Mouse (Mus musculus) embryonic facial prominence, embryonic 14.5 days (tissue): ENCODE measurements around the gene Rif1. TPM values are rescaled to one million over a fixed set of nuclear protein-coding genes. Genes with fewer than 3 reads are reported as not detected.
"Not testable (repeated sequence)": the region's sequence is repeated elsewhere in the genome, so short reads cannot be mapped to it uniquely, and the experiment has no call there.

Experiments
- ATAC-seq: fragments of 200-750 bp; cut with Nextera tagmentation; 2 replicates; pipeline ENCODE4 v1.8.0; 2017; ENCODE audit warnings: low read depth, moderate number of reproducible peaks, moderate TSS enrichment
- DNase-seq: peaks from one replicate; pipeline ENCODE4 v3.0.0-alpha.2; 2015; ENCODE audit warnings: low spot score
- H3K27ac ChIP-seq: fragments of 300-500 bp; sonication (generic); replicated peaks from 2 replicates; pipeline ENCODE4 v1.5.1; 2014; ENCODE audit warnings: low read depth, mild to moderate bottlenecking, low read length, moderate library complexity
- H3K27me3 ChIP-seq: fragments of 300-500 bp; sonication (generic); replicated peaks from 2 replicates; pipeline ENCODE4 v1.6.1; 2014; ENCODE audit warnings: low read length; ENCODE audit not compliant: control insufficient read depth, insufficient read depth
- H3K36me3 ChIP-seq: fragments of 300-500 bp; sonication (generic); 2 replicates; pipeline ENCODE4 v1.6.1; 2014; ENCODE audit warnings: low read length, mixed read lengths; ENCODE audit not compliant: control insufficient read depth, insufficient read depth
- H3K4me1 ChIP-seq: fragments of 300-500 bp; sonication (generic); 2 replicates; pipeline ENCODE4 v1.6.1; 2014; ENCODE audit warnings: antibody characterized with exemption, low read length; ENCODE audit not compliant: control insufficient read depth, insufficient read depth
- H3K4me2 ChIP-seq: fragments of 300-500 bp; sonication (generic); 2 replicates; pipeline ENCODE4 v1.6.1; 2014; ENCODE audit warnings: low read depth, mild to moderate bottlenecking, low read length, moderate library complexity, mixed read lengths
- H3K4me3 ChIP-seq: fragments of 300-500 bp; sonication (generic); 2 replicates; pipeline ENCODE4 v1.5.1; 2014; ENCODE audit warnings: low read depth, mild to moderate bottlenecking, low read length
- H3K9ac ChIP-seq: fragments of 300-500 bp; sonication (generic); 2 replicates; pipeline ENCODE4 v1.6.1; 2014; ENCODE audit warnings: low read depth, mild to moderate bottlenecking, low read length, moderate library complexity, mixed read lengths
- H3K9me3 ChIP-seq: fragments of 300-500 bp; sonication (generic); 2 replicates; pipeline ENCODE4 v1.6.1; 2016; ENCODE audit warnings: low read length; ENCODE audit not compliant: control insufficient read depth
- WGBS: fragments of 180-500 bp; shearing (Covaris S2); extraction: QIAGEN DNeasy Blood & Tissue Kit; methylation state at CpG from one replicate; pipeline ENCODE4 v1.1.7; 2014; 5-methylcytosine and 5-hydroxymethylcytosine counted together
- polyA plus RNA-seq: library from polyadenylated mRNA; unstranded; fragments of >200 nt; fragmentation: Nextera tagmentation; extraction: Ambion mirVana; gene quantifications from 2 replicates; pipeline ENCODE4 v1.2.1, GENCODE M21; 2014

Rif1 gene
- polyA plus RNA-seq, 1 experiment from 2014 or later, result 35.7 TPM

DNA sequence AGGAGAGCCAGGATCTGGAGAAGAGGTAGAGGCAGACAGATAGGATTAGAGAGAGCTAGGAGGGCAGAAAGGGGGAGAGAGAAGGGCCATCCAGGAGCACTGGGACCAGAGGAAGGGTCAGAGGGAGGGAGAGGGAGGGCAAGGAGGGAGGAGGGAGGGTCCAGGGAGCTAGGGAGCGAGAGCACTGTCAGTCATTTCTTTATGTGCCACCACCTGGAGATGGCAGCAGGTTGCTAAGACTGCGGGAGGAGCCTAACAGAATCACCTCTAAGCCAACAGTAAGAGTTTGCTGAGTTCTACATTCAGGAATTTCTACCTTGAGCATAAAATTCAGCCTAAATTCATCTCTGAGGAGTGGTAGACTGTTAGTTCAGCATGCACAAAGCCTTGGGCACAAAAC is 6.0 kb downstream of the Rif1 start:
- H3K4me1 ChIP-seq, result peaks cover 7% of the 10 kb centered on the region; the same call in 1 of the 2 replicates
- no peaks in the 10 kb centered on the region for H3K9me3 ChIP-seq
- H3K9ac ChIP-seq, result no peak overlapping the region
- 96% methylated on average over 2 of the region's 2 CpGs for WGBS
- no peak overlapping the region for H3K4me3 ChIP-seq
- ATAC-seq (no peak), DNase-seq (no peak)
- no peak overlapping the region for H3K4me2 ChIP-seq
- peaks cover 74% of the 10 kb centered on the region for H3K36me3 ChIP-seq
- H3K27me3 ChIP-seq, result no peaks in the 10 kb centered on the region
- H3K27ac ChIP-seq, result no peak overlapping the region

DNA sequence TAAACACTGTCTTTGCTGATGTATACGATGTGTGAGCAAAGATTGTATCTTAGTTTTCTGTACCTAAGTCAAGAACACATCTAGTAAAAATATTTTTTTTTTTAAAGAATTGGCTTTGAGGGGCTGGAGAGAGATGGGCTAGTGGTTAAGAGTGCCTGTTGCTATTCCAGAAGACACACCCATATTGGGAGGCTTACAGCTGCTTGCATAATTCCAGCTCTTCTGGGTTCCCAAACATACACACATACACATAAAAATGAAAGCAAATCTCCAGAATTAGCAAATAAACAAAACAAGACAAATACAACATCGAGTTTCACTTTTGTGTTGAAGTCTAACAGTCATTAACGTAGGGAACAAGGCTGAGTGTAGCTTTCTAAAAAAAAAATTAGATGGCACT is 11.4 kb downstream of the Rif1 start:
- no peaks in the 10 kb centered on the region for H3K27me3 ChIP-seq
- no peak overlapping the region for H3K4me2 ChIP-seq
- H3K27ac ChIP-seq, result no peak overlapping the region
- WGBS, result 91% methylated on average over 3 of the region's 3 CpGs
- H3K36me3 ChIP-seq, result peaks cover 85% of the 10 kb centered on the region
- H3K9me3 ChIP-seq, result no peaks in the 10 kb centered on the region
- H3K4me1 ChIP-seq, result no peaks in the 10 kb centered on the region
- H3K4me3 ChIP-seq, result no peak overlapping the region
- no peak for DNase-seq
- no peak overlapping the region for H3K9ac ChIP-seq
- ATAC-seq, result no peak

DNA sequence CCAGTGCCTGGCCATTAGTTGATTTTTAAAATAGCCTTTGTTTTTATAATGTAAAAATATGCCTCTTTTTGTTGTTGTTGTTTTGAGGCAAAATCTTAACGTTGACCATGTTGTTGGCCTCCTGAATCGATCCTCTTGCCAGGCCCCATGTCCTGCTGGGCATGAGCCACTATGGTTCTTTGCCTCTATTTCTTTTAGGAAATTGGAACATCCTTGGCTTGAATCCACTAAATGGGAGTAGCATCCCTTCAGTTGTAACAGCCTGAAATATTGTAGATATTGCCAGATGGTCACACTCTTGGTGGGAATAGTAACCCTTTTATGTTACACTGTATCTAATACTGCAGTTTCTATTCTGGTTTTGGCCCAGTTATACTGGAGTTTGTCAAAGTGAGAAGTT is 11.9 kb downstream of the Rif1 start:
- no peak for DNase-seq
- Histone ChIP-seq H3K36me3 (peaks cover 87% of the 10 kb centered on the region), H3K4me3 (no peak overlapping the region), H3K4me1 (no peaks in the 10 kb centered on the region), H3K9ac (no peak overlapping the region), H3K27me3 (no peaks in the 10 kb centered on the region), H3K4me2 (no peak overlapping the region), H3K27ac (no peak overlapping the region), H3K9me3 (no peaks in the 10 kb centered on the region)
- 99% methylated on average over 2 of the region's 2 CpGs for WGBS
- ATAC-seq, result no peak

- Histone ChIP-seq H3K27me3 (no peaks in the 10 kb centered on the region), H3K36me3 (peaks cover 84% of the 10 kb centered on the region), H3K4me2 (no peak overlapping the region), H3K9me3 (no peaks in the 10 kb centered on the region), H3K4me3 (no peak overlapping the region), H3K27ac (no peak overlapping the region), H3K9ac (no peak overlapping the region), H3K4me1 (no peaks in the 10 kb centered on the region)
- ATAC-seq (no peak), DNase-seq (no peak)
- WGBS, result 61% methylated on average over 1 of the region's 1 CpGs
These were observed 41.5 kb downstream of the Rif1 start for GRCm38 (mm10) chr2:52114086-52114485.

GRCm38 (mm10) chr2:52131370-52131769 is 58.7 kb downstream of the Rif1 start:
- not testable (repeated sequence) for H3K9ac ChIP-seq, H3K4me3 ChIP-seq, H3K4me2 ChIP-seq, H3K27ac ChIP-seq, DNase-seq, H3K27me3 ChIP-seq, H3K4me1 ChIP-seq, ATAC-seq
- Histone ChIP-seq H3K9me3 (peaks cover 13% of the 10 kb centered on the region), H3K36me3 (peaks cover 14% of the 10 kb centered on the region)
- WGBS, result 96% methylated on average over 20 of the region's 20 CpGs

DNA sequence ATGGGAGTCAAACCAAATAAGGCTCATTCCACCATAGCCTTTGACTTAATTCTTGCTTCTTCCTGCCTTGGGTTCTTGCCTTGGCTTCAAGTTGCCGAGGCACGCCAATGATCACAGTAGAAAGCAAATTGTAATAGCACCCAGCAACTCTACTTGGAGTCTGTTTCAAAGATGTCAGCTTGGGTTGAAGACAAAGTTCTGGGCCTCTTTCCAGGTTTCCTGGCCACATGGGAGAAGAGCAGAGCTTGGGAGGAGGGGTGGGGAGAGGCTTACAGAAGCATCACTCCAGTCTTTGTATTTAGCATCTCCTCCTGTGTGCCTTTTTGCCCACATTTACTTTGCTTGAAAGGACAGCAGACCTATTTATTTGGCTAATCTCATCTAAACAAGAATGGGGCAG is 60.7 kb downstream of the Rif1 start:
- H3K27ac ChIP-seq, result no peak overlapping the region
- peaks cover 17% of the 10 kb centered on the region for H3K36me3 ChIP-seq
- no peak overlapping the region for H3K4me2 ChIP-seq
- 0 out of 2 replicates have a peak, but pooled peaks cover 3% of the 10 kb centered on the region for H3K9me3 ChIP-seq
- 81% methylated on average over 2 of the region's 2 CpGs for WGBS
- ATAC-seq (0 out of 2 replicates have a peak, but pooled peaks have one; percentile 47), DNase-seq (peak; percentile 24)
- no peaks in the 10 kb centered on the region for H3K4me1 ChIP-seq
- H3K9ac ChIP-seq, result no peak overlapping the region
- no peak overlapping the region for H3K4me3 ChIP-seq
- no peaks in the 10 kb centered on the region for H3K27me3 ChIP-seq

DNA sequence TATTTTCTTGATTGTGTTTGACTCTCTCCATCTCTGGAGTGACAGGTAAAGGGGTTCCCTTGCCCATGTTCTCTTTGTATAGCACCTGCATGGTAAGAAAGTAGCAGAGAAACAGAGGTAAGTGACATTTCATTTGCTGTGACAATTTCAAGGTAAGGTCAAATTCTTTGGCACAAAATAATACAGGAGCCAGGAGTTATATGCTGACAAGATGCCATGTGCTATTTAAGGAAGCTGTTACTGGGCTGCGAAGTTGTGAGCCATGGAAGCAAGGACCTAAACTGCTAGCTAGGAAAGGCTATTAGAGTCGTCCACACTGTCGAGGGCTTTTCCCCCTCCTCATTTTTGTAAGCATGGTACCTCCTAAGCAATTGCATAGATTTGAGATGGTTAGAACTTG is 80.4 kb downstream of the Rif1 start:
- no peaks in the 10 kb centered on the region for H3K9me3 ChIP-seq
- no peaks in the 10 kb centered on the region for H3K4me1 ChIP-seq
- no peaks in the 10 kb centered on the region for H3K27me3 ChIP-seq
- H3K4me2 ChIP-seq, result no peak overlapping the region
- no peak overlapping the region for H3K27ac ChIP-seq
- no peak for ATAC-seq
- 76% methylated on average over 3 of the region's 3 CpGs for WGBS
- no peak for DNase-seq
- H3K36me3 ChIP-seq, result no peaks in the 10 kb centered on the region
- H3K4me3 ChIP-seq, result no peak overlapping the region
- no peak overlapping the region for H3K9ac ChIP-seq

DNA sequence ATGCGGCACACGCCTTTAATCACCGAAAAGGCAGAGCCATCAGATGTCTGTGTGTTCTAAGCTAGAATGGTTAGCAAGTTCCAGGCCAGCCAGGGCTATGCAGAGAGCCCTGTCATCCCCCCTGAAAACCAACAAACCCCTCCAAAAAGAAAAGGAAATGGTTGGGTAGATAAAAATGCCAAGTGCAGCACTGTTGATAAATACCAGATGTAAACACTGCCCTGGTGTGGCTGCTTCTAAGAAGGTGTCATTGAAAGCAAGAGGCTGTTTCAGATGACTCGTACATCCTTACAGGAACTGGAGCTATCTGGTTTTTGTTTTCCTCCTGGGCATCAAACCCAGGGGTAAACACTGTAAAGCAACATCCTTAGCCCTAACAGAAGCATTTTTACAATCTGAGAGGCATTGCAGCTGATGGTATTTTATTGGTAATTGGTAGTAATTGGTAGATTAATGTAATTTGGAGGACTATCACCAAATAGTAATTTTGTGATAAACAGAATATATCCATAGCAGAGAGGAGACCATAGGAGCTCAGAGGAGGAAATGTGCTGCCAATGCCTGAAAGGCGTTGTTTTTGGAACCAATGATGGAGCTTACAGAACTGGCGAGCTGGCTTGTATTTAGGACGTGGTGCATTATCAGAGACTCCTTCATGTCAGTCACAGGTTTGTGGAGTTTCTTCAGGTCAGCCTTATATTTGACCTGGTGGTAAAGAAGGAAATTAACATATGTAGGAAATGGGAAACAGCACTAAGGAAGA is 96.8 kb downstream of the Rif1 start:
- Histone ChIP-seq H3K4me3 (no peak overlapping the region), H3K36me3 (no peaks in the 10 kb centered on the region), H3K9me3 (no peaks in the 10 kb centered on the region), H3K4me1 (no peaks in the 10 kb centered on the region), H3K9ac (no peak overlapping the region), H3K27me3 (no peaks in the 10 kb centered on the region), H3K27ac (no peak overlapping the region), H3K4me2 (no peak overlapping the region)
- DNase-seq, result no peak
- ATAC-seq, result no peak
- 73% methylated on average over 7 of the region's 7 CpGs for WGBS
